Mouse (Mus musculus): Measurements from ENCODE around the gene Anp32a. TPM values are rescaled to one million over a fixed set of nuclear protein-coding genes. Genes with fewer than 3 reads are reported as not detected.
A peak's percentile ranks its signal among the peaks of the same experiment; 100 is the strongest.

The Anp32a gene
- polyA plus RNA-seq (2015; fragmentation: Nextera tagmentation; extraction: Ambion mirVana): 237 and 292 TPM in 2 replicates

GRCm38 (mm10) chr9:62341123-62341486, at the start of gene Anp32a:
Anp32a (plus strand) TSS chr9:62341293.
- Histone ChIP-seq H3K36me3 (no peaks in the 10 kb centered on the region), H3K27me3 (no peaks in the 10 kb centered on the region), H3K4me2 (peak within 1 kb of the TSS; percentile 71), H3K4me1 (peaks cover 18% of the 10 kb centered on the region), H3K9me3 (no peaks in the 10 kb centered on the region), H3K4me3 (peak within 1 kb of the TSS; percentile 88), H3K9ac (peak within 1 kb of the TSS; percentile 95), H3K27ac (peak within 1 kb of the TSS; percentile 99)
- under 1% methylated on average over 34 of the region's 34 CpGs for WGBS
- peak; percentile 92 for ATAC-seq (ENCODE audit: insufficient number of reproducible peaks, insufficient read depth, low FRiP score, low TSS enrichment, low read depth)

- Histone ChIP-seq H3K9ac (no peak overlapping the region), H3K4me1 (no peaks in the 10 kb centered on the region), H3K36me3 (no peaks in the 10 kb centered on the region), H3K4me2 (no peak overlapping the region), H3K4me3 (no peak overlapping the region), H3K9me3 (no peaks in the 10 kb centered on the region), H3K27me3 (no peaks in the 10 kb centered on the region), H3K27ac (no peak overlapping the region)
- 25% methylated on average over 7 of the region's 7 CpGs for WGBS
- ATAC-seq (ENCODE audit: insufficient number of reproducible peaks, insufficient read depth, low FRiP score, low TSS enrichment, low read depth): no peak
These were observed 45.9 kb upstream of the Anp32a start for GRCm38 (mm10) chr9:62295006-62295698.

DNA sequence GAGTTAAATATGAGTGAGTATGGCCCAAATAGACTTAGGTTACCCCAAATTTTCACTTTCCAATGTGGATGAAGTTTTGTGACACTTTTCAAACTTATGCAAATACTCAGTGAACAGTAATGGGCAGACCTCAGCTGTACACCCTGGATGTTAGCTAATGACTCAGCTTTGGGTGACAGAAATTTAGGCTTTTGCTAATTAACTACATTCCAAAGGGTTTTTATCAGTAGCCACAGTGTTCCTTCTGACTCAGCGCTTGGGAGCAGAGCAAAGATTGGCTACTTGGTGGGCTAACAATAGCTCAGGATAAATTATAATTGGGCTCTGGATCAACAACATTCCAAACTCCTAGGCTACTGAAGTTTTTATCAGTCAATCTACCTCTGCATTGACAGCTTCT, 44.2 kb upstream of the Anp32a start:
- Histone ChIP-seq H3K36me3 (no peaks in the 10 kb centered on the region), H3K27me3 (no peaks in the 10 kb centered on the region), H3K4me2 (no peak overlapping the region), H3K4me1 (no peaks in the 10 kb centered on the region), H3K27ac (no peak overlapping the region), H3K9ac (no peak overlapping the region), H3K4me3 (no peak overlapping the region), H3K9me3 (no peaks in the 10 kb centered on the region)
- WGBS: 59% methylated on average over 1 of the region's 1 CpGs
- no peak for ATAC-seq (ENCODE audit: insufficient number of reproducible peaks, insufficient read depth, low FRiP score, low TSS enrichment, low read depth)

DNA sequence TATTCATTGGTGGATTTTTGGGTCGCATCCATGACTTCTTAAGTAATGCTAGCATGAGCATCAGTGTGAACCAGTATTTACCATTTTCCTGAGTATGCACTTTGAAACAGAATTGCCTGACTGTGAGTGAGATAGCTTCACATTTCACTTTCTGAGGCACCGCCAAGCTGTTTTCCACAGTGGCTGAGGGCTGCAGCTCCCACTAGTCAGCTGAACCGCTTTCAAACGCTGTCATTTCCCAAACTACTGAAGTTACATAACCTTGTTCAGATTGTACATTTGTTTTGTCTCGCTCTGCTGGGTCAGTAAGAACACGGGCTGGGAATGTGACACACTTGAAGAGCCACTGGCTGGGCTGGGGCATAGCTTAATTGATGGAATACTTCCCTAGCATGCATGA, 25.5 kb upstream of the Anp32a start:
- no peak overlapping the region for H3K4me3 ChIP-seq
- no peaks in the 10 kb centered on the region for H3K4me1 ChIP-seq
- H3K4me2 ChIP-seq: no peak overlapping the region
- ATAC-seq (ENCODE audit: insufficient number of reproducible peaks, insufficient read depth, low FRiP score, low TSS enrichment, low read depth): no peak
- no peaks in the 10 kb centered on the region for H3K27me3 ChIP-seq
- H3K9me3 ChIP-seq: no peaks in the 10 kb centered on the region
- 89% methylated on average over 6 of the region's 6 CpGs for WGBS
- no peak overlapping the region for H3K27ac ChIP-seq
- H3K9ac ChIP-seq: no peak overlapping the region
- no peaks in the 10 kb centered on the region for H3K36me3 ChIP-seq

DNA sequence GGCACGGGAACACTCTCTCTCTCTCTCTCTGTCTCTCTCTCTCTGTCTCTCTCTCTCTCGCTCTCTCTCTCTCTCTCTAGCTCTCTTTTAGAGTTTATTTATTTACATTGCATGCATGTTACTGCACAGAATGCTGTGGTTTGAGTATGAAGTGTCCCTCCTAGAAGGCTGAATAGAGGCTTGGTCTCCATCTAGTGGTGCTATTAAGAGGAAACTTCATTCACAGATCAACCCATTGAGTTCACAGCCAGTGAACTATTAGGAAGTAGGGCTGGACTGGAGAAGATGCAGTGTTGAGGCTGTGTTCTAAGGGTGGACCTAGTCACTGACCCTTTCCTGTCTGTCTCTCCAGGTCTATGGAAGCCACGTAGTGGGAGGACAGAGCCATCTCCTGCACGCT, 22.4 kb upstream of the Anp32a start:
- Histone ChIP-seq H3K36me3 (no peaks in the 10 kb centered on the region), H3K27ac (no peak overlapping the region), H3K9ac (no peak overlapping the region), H3K4me2 (no peak overlapping the region), H3K9me3 (no peaks in the 10 kb centered on the region; the same call in 1 of the 2 replicates), H3K4me1 (no peaks in the 10 kb centered on the region), H3K27me3 (no peaks in the 10 kb centered on the region), H3K4me3 (no peak overlapping the region)
- WGBS: 80% methylated on average over 4 of the region's 4 CpGs
- ATAC-seq (ENCODE audit: insufficient number of reproducible peaks, insufficient read depth, low FRiP score, low TSS enrichment, low read depth): no peak

DNA sequence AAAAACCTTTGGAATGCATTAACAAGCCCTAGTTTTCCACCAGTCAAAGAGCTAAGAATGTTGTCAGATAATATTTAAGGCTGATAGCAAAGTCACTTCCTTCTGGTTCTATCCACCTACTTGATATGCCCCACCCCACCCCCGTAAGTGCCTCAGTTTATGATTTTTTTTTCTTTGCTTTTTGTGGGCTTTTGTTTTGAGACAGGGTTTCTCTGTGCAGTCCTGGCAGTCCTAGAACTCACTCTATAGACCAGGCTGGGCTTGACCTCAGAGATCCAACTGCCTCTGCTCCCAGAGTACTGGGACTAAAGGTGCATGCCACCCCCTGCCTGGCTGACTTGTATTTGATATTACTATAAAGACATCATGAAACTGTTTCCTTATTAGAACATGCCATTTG, 17.3 kb upstream of the Anp32a start:
- no peaks in the 10 kb centered on the region for H3K36me3 ChIP-seq
- H3K4me1 ChIP-seq: no peaks in the 10 kb centered on the region
- 70% methylated on average over 1 of the region's 1 CpGs for WGBS
- no peak overlapping the region for H3K4me3 ChIP-seq
- no peak for ATAC-seq (ENCODE audit: insufficient number of reproducible peaks, insufficient read depth, low FRiP score, low TSS enrichment, low read depth)
- H3K9ac ChIP-seq: no peak overlapping the region
- H3K9me3 ChIP-seq: no peaks in the 10 kb centered on the region; the same call in 1 of the 2 replicates
- no peak overlapping the region for H3K27ac ChIP-seq
- H3K27me3 ChIP-seq: no peaks in the 10 kb centered on the region
- H3K4me2 ChIP-seq: no peak overlapping the region

- Histone ChIP-seq H3K4me1 (no peaks in the 10 kb centered on the region), H3K4me2 (no peak overlapping the region), H3K27ac (no peak overlapping the region), H3K4me3 (no peak overlapping the region), H3K27me3 (no peaks in the 10 kb centered on the region), H3K9me3 (no peaks in the 10 kb centered on the region; the same call in 1 of the 2 replicates), H3K9ac (no peak overlapping the region), H3K36me3 (no peaks in the 10 kb centered on the region)
- WGBS: 63% methylated on average over 3 of the region's 3 CpGs
- no peak for ATAC-seq (ENCODE audit: insufficient number of reproducible peaks, insufficient read depth, low FRiP score, low TSS enrichment, low read depth)
These were observed 15.1 kb upstream of the Anp32a start for GRCm38 (mm10) chr9:62325965-62326364.

DNA sequence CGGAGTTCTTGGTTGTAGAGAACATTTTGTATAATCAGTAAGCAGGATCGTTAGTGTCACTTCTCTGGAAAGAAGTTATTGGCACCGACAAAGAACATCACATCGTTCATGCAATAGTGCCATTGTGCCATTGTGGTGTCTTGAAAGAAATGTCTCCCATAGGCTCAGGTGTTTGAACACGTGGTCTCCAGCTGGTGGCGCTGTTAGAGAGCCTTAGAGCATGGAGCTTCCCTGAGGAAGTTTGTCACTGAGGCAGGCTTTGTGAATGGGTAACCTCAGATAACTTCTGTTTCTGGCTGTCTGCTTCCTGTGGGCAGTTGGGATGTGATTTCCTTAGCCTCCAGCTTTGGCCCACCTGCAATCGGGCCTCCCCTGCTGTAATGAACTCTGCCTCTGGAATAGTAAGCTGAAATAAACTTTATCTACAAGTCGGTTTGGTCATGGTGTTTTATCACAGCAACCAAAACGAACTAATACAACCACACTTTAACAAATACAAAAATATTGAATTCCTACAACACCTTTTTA, 6.7 kb upstream of the Anp32a start:
- H3K27me3 ChIP-seq: no peaks in the 10 kb centered on the region
- no peaks in the 10 kb centered on the region for H3K36me3 ChIP-seq
- no peak overlapping the region for H3K4me3 ChIP-seq
- 88% methylated on average over 9 of the region's 9 CpGs for WGBS
- no peak overlapping the region for H3K4me2 ChIP-seq
- H3K9me3 ChIP-seq: peaks cover 3% of the 10 kb centered on the region; the same call in 1 of the 2 replicates
- no peak for ATAC-seq (ENCODE audit: insufficient number of reproducible peaks, insufficient read depth, low FRiP score, low TSS enrichment, low read depth)
- H3K4me1 ChIP-seq: 0 out of 2 replicates have a peak, but pooled peaks cover 3% of the 10 kb centered on the region
- H3K27ac ChIP-seq: no peak overlapping the region
- no peak overlapping the region for H3K9ac ChIP-seq

DNA sequence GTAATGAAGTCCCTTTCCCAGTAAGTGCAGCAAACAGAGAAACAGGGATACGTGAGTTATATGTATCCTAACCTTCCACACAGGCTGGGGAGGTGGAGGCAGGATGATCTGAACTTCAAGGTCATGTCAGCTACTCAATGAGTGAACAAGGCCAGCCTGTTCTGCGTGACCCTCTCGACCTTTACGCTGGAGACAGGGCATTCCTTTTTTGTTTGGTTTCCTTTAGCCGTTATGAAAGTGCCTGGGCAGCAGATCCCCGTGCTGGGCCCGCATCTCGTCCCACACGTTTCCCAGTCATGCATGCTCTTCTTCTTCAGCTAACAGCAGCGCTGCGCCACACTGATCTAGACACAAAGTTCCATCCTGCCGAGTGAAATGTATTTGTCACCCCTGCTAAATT, 5.7 kb upstream of the Anp32a start:
- WGBS: 49% methylated on average over 12 of the region's 12 CpGs

GRCm38 (mm10) chr9:62337924-62338635, 3.0 kb upstream of the Anp32a start:
- peaks cover 3% of the 10 kb centered on the region; the same call in 1 of the 2 replicates for H3K9me3 ChIP-seq
- no peak overlapping the region for H3K27ac ChIP-seq
- 73% methylated on average over 4 of the region's 4 CpGs for WGBS
- no peak overlapping the region for H3K4me2 ChIP-seq
- H3K4me3 ChIP-seq: no peak overlapping the region
- no peaks in the 10 kb centered on the region for H3K27me3 ChIP-seq
- no peak for ATAC-seq (ENCODE audit: insufficient number of reproducible peaks, insufficient read depth, low FRiP score, low TSS enrichment, low read depth)
- H3K9ac ChIP-seq: no peak overlapping the region
- 0 out of 2 replicates have a peak, but pooled peaks cover 3% of the 10 kb centered on the region for H3K4me1 ChIP-seq
- no peaks in the 10 kb centered on the region for H3K36me3 ChIP-seq

More for the DNA sequence above, 5.7 kb upstream of the Anp32a start:
- Histone ChIP-seq H3K4me3 (no peak overlapping the region), H3K4me1 (0 out of 2 replicates have a peak, but pooled peaks cover 3% of the 10 kb centered on the region), H3K36me3 (no peaks in the 10 kb centered on the region), H3K9ac (no peak overlapping the region; the same call in 1 of the 2 replicates), H3K27me3 (no peaks in the 10 kb centered on the region), H3K27ac (no peak overlapping the region), H3K9me3 (peaks cover 3% of the 10 kb centered on the region; the same call in 1 of the 2 replicates), H3K4me2 (no peak overlapping the region)
- ATAC-seq (ENCODE audit: insufficient number of reproducible peaks, insufficient read depth, low FRiP score, low TSS enrichment, low read depth): no peak

- ATAC-seq (ENCODE audit: insufficient number of reproducible peaks, insufficient read depth, low FRiP score, low TSS enrichment, low read depth): no peak
- H3K36me3 ChIP-seq: no peaks in the 10 kb centered on the region
- H3K27ac ChIP-seq: no peak overlapping the region
- 0 out of 2 replicates have a peak, but pooled peaks cover 3% of the 10 kb centered on the region for H3K4me1 ChIP-seq
- no peak overlapping the region; the same call in 1 of the 2 replicates for H3K9ac ChIP-seq
- no peak overlapping the region for H3K4me3 ChIP-seq
- no peaks in the 10 kb centered on the region for H3K27me3 ChIP-seq
- no peak overlapping the region for H3K4me2 ChIP-seq
- H3K9me3 ChIP-seq: peaks cover 3% of the 10 kb centered on the region; the same call in 1 of the 2 replicates
- WGBS: 84% methylated on average over 9 of the region's 9 CpGs
These were observed 2.4 kb upstream of the Anp32a start for GRCm38 (mm10) chr9:62338636-62339191.

Measured in embryonic facial prominence, embryonic 13.5 days (tissue).